Mouse (Mus musculus) MN1 (cell line): ENCODE measurements around the gene Sema6d.

ENCODE experiments used
- DNase-seq: peaks from one replicate; pipeline ENCODE4 v3.0.0-alpha.2; 2016; ENCODE audit warnings: low spot score

Gene Sema6d

DNA sequence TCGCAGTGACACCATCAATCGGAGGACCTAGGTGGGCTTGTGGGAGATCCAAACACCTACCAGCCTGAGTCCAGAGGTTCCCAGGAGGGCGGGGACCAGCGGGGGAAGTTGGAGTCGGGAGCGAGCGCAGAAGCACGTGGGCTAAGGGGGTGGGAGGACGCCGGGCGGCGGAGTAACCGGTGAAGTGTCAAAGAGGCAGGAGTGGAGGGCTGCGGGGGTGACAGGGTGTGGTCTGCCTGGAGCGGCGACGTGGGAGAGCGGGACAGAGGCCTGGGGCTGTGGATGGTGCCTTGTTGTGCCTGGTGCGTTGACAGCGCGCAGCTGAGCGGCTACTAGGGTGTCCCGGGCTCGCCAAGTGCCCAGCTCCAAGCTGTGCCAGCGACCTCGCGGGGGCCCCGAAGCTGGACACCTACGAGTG is at the start of gene Sema6d:
Gene Sema6d, plus strand, starts transcription at position 157 of the 418 bp plus-strand sequence.
- peak; percentile 40 for DNase-seq

DNA sequence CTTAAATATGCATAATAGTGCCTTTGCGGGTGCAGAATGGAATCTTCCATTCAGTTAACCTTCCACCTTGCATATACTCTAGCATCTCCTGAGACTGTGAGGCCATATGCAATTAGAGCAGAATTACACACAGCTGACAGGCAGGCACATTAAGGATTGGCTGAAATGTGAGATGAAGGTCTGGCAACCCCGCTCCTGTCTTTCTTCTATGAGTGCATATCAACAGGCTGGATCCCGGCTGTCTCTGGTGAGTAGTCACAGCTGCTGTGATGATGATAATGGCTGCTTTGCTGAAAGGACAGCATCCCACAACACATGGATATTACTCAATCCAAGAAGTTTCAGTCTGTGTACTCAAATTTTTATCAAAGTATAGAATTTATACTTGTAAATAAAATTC is 29.9 kb upstream of the Sema6d start:
- DNase-seq, result no peak

DNA sequence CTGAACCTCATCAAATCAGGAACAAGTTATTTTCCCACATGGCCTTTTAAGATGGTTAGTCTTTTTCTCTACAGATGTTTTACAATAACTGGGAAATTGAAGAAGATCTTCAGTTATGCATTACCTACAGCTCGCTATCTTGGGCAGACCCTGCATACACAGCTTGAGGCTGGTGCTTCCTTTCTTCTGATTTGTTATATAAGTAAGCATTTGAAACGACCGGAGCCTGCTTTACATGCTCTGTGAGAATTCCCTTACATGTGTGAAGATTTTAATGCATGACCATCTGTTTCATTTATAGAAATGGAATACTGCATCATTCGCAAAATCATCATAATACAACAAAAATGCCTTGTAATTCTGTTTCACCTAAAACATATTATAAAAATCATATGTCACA is 21.4 kb upstream of the Sema6d start:
- no peak for DNase-seq

DNA sequence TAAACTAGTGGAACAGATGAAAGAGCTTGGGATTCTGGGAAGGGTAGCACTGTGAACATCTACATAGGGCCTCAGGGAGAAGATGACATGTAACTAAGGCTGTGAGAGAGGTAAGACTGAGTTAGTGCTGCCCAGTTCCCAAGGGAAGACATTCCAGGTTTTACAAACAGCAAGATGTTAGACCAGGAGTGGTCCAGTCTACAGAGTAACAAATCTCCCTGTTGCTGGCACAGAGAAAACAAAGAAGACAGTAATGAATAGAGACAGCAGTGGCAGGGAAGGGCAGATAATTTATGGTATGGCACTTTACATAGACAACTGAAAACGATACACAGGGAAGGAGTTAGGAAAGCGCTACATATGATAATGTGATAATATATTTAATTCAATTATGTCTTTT is 19.1 kb upstream of the Sema6d start:
- peak; percentile 42 for DNase-seq

DNA sequence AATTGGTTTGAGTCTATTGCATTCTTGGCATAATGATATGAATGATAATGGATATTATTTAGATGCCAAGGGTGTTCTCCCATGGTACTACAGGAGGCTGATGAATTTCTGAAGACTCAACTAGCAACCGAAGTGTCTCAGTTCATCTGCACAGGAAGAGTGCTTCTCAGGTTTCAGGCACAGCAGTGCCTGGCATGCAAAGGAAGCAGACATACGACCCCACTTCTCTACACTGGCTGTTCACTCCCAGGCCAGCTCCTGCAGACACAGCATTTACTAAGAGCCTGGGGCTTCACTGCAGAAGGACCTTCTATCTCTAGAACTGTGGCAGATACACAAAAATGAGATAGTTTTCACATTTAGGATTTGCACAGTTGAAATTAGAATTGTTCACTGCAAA is 18.4 kb upstream of the Sema6d start:
- DNase-seq, result no peak

DNA sequence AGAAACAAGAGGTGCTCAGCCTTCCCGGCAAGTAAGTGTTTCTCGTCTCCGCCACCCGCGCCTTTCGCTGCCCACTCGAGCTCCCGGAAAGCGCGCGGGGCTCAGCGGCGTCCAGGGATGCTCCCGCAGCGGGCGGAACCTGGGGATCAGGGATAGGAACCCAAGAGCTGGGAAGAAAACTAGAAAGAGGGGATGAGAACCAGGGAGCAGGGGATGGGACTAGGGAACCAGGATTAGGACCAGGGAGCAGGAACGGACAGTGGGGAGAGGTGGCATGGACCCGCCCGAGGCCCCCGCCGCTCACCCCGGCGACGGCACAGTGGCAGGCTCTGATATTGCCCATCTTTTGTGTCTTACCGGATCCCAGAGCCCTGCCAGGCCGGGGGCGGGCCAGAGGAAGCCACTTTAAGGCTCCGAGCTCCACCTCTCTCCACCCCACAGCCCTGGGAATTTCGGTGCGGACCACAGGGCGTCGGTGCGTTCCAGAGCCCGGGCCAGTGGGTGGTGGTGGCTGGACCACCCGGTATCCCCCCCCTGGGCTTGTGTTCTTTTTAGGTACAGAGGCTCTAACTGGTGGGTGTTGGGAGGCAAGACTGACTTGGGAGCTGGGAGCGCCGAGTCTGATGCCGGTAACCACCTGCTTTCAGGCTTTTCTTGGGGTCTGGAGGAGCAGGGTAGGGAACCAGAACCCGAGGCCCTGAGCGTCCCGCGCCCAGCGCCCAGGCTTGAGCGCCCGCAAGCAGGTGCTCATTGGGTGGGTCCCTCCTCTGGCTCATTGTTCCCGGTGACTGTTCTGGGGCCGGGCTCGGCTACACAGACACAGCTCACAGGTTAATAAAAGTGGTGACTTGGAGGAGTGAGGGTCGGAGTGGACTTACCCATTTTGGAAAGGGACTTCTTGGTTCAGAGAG is 717 bp downstream of the Sema6d start:
- peak; percentile 61 for DNase-seq

DNA sequence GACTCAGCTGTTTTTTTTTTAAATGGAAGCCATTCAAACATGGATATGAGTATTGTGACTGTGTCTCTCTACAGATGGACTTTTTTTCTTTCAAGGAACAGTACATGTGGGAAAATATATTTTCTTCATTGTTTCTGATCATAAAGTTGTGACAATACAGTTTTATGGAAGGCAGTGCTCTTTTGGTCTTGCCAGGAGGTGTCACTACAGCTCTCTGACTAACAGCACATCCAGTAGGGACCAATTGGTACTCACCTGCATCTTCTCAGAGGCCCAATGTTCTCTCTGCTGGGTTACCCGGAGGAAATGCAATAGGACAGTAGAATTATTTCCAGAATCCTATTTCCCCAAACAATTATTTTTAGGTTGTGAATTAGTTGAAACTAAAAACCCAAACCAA is 9.9 kb downstream of the Sema6d start:
- no peak for DNase-seq

DNA sequence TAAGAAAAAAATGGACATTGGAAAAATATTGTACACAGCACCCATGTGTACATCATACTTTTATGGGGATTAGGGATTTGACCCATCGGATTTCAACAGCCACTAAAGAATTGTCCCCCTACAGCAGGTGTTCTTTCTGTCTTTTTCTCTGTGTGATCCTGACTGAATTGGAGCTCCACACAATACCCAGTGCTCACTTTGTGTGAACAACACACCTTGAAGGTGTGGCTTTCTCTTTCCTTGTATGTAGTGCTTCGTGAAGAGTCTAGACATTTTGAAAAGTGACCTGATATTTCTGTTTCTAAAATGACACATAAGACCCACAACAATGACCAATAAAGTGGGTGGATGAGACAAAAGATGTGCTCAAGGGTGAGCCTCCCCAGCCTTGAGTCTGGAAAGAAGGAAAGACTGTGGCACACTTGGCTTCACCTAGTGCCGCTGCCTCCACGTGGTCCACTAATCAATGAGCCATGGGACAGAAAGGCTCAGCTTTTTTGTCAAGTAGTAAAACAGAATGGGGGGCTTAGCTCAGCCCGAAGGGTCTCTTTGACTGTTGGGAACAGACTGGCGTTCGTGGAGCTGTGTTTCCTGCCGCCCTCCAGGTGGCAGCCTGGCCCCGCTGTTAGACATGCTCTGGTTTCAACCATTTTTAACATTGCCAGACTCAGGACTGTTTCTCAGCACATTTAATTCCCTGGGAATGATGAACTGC is 10.9 kb downstream of the Sema6d start:
- DNase-seq, result peak; percentile 57

DNA sequence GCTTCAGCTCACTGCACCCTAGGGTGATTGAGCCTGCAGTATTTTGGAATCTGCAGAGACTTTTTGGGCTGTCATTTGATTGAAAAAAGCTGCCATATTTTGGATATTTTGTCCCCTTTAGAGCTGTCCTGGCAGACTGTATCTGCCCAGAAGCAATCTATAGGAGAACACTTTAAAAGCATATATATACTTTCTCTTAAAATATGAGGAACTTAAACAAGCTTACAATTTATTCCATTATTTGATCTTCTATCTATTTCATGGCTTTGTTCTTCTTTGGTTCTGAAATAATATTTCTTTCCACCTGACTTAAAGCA is 11.4 kb downstream of the Sema6d start:
- no peak for DNase-seq

DNA sequence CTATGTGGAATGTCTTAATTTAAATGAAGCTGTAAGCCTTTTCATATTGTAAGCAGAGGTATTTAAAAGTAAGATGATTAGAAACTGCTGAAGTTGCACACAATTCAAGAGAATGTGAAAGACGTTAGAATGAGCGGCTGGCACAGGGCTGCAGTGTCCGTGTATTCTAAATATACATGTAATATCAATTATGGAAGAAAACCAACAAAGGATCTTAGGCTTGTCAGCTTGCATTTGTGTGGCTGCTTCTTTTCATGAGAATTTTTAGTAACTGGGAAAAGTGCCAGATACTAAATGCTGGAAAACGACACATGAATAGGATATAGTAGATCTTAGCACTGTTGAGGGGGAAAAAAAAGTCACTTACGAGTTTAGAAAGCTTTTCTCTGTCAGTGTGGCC is 11.8 kb downstream of the Sema6d start:
- DNase-seq, result peak; percentile 10

DNA sequence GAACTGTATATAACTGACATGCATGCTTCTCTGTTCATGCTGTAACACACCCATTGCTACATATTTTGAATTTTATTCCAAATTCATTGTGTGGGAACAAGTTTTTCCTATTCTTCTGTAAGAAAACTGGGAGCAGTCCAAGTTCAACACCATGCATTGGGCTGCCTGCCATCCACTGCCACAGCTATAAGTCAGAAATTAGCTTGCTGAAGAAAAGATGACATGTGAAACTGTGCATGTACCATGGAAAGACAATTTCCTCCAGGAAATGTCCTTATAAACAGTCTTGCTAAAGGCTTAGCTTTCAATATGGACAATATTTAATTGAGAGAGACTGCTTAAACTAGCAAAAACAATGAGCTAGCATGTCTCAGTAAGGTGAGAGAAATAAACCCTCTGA is 13.5 kb downstream of the Sema6d start:
- no peak for DNase-seq

DNA sequence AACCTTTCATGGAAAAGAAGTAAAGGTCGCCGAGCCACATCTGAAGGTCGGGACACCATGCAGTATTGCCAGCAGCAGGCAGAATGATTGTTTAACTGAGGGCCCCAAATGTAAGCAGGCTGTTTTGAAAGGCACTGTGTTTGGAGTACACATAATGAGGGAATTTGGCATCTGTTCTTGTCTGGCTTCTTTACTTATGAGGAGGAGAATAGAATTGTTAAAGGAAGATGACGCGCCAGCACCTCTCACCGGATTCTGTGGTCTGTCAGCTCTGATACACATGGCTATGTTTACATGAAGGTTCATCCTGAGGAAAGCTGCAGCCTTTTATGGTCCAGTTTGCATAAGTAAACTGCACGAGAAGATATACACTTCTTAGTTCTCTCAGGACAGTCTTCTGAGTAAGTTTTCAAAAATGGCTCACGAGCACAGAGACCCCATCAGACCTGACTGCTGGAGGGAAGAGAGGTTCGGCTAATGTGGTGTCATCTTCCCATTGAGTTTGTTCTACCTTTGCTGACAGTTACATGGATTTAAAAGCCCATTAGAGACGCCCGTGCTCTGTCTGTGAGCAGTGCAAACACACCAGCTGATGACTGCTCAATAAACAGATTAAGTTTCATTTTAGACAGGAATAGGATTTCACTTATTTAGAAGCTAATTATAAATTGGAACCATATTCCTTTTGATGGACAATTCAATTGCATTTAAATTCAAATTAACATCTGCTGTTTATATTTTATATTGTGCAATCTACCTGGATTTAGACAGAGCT is 28.9 kb downstream of the Sema6d start:
- DNase-seq, result no peak

DNA sequence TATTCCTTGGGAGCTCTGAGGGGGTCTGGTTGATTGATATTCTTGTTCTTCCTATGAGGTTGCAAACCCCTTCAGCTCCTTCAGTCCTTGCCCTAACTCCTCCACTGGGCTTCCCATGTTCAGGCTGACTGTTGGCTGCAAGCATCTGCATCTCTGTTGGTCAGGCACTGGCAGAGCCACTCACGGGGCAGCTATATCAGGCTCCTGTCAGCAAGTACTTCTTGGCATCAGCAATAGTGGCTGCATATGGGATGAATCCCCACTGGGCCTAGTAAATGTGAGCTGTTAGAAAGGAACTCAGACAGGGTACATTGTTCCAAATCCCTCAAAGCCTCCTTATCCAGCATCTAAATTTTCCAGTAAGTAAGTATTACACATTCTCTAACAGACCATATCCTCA is 30.6 kb downstream of the Sema6d start:
- DNase-seq, result no peak

DNA sequence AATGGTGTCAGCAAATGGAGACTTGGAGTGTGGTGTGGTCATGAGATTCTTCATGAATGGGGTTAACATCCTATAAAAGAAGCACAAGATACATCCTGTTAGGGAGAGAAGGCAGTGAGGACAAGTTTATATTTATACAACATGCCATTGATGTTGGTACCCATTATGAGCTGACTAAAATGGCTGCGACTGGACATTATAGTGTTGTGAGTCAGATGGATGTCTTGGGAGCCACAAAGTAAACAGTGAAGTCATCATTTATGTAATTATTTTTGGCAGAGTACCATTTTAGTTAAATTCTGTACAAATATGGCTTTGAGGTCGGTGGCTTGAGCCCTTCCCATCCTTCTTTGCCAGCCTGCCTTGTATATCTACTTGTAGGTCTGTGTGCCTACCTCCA is 31.8 kb downstream of the Sema6d start:
- DNase-seq, result no peak

DNA sequence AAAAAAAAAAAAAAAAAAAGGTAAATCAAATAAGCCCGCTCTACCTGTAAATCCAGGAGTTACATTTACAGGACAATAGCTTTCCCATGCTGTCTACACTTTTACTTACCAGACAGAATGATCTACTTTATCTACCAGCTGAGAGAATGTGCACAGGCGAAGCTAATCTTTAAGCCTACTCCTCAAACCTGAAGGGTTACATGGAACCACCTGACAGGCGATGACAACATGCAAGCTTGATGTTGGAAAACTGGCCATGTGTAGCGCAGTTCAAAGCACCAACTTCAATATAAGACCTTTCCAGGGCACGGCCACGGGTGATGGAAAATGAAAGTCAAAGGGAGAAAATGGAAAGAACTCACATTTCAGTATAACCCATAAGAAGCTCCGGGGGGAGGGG is 35.7 kb downstream of the Sema6d start:
- DNase-seq, result no peak

DNA sequence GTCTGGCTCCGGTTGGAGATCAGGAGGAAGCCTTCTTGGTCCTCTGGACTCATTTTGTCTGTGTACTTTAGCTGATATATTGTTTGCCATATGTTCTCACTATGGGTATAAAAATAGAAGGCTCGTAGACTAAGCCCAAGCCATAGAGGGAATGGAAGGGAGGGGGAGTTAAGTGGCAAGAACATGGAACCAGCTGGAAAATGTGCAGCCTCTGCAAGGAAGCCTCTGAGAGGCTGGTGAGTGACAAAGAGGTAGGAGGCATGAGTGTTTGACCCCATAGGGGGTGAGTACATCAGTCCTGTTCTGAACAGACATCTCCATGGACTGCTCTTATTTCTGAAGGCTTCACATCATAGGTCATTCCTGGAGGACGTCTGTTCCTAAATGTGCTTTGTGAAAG is 37.1 kb downstream of the Sema6d start:
- DNase-seq, result no peak

DNA sequence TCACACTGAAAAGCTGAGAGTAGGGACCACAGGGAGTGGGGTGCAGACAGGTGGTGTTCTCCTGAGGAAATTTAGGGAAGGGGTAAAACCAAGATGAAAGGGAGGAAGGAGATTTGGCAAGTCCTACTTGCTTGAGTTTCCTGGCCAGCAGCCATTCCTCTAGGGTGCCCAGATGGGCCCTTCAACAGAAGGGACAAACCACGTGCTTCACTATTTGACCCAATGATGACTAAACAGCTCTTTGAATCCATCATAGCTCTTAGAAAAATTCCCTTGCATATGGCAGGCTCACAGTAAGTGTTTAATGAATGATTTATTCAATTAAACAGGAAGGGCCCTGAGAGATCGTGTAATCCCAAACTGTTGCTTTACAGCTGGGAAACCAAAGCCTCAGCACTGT is 41.1 kb downstream of the Sema6d start:
- DNase-seq, result peak; percentile 11

DNA sequence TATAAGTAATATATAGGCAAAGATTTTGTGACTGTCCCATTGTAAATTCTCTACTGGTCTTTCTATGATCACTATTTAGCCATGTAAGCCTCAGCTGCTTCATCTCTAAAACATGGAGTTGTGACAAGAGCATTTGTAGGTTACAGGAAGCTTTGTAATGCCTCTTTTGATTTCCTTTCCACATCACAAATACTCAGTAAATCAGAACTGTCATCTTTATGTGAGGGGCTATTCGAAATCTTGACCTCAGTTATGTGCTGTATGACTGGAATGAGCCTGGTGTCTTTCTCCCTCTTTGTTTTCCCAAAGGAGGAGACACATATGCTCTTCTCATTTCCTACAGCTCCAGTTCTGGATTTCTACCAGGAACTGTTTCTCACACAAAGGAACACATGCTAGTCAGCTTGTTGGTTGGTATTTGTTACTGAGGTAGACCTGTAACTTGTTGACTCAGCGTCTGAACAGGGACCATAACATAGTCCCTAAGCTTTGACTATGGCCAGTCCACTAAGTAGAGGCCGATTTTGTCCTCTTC is 51.8 kb downstream of the Sema6d start:
- no peak for DNase-seq

DNA sequence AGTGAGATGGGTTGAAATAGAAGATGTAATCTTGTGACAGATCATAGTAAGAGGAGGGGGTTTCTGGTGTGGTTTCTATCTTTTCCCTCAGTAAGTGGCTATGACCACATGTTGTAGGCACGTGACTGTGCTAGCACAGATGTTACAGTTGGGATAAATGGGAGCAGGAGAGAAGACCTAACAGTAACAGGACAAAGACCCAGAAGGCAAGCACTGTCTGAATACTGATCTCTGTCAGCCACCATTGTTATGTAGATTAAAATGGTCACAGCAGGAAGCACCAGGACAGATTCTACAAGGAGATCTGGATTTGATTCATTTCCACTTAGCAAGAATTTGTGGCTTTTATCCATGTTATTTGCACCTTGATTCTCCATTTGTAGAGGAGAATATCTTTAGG is 55.8 kb downstream of the Sema6d start:
- no peak for DNase-seq

DNA sequence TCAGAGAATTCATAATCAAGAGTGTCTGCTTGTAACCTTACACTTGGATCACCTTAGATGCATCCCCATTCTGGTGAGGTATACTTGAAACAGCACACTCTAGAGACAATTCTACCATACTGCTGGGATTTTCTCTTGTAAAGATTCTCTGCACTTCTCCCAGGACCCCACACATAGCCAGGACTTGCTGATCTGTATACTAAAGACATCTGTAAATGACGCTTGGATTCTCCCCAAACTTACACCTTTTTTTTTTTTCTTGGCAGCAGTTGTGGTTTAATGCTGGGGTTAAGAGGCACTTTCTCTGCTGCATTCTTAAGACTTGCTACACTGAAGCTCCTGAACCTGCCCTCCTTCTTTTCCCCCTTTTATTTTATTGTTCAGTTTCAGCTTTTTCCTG is 68.4 kb downstream of the Sema6d start:
- DNase-seq, result no peak

DNA sequence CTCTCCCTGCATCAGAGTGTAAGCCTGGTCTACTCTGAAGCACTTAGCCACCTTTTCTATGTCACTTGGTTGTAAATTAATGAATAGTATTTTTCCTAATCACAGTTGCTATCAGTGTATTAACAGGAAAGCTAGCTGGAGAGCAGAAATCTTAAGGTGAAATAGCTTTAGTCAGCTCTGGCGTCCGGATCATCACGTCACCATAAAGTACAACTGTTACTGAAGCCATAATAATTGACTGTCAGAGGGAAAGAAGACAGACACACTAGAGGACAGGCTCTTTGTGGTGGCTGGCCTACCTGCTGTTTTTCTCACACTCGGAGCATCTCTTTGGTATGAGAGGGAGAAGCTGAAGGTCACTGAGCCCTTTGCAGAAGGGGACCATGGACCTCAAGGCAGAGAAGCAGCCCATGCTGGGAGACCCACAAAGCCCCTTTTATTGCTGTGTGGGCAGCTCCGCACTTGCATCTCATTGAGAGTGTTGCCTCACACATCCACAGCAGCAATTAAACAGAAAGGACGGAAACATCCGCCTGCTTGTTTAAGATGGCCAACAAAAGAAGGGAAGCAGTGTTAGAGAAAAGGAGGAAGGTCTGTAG is 72.3 kb downstream of the Sema6d start:
- DNase-seq, result no peak

DNA sequence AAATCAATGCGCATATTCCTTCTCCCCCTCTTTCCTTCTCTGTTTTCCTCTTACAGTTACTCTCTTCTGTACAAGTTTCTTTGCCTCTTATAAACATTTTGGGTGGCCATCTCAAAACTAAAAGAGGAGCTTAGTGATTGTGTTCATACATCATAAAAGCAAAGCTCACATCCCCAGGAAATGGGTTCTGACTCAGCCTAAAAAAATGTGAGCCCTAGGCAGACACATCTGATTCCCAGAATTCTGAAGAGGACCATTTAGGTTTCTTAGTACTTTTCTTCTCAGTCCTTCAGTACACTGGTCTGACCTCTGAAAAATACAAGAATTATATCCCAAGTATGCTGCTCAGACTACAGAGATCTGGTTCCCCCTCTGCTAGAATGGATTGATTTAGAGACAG is 78.6 kb downstream of the Sema6d start:
- DNase-seq, result no peak
